Mouse (Mus musculus): ENCODE results near the gene Dcun1d2. TPM values are rescaled to one million over a fixed set of nuclear protein-coding genes. Genes with fewer than 3 reads are reported as not detected.
"Not testable (repeated sequence)": the region's sequence is repeated elsewhere in the genome, so short reads cannot be mapped to it uniquely, and the experiment has no call there.

Gene Dcun1d2
- 16.9 and 19.0 TPM in 2 replicates for polyA plus RNA-seq (2015; fragmentation: Nextera tagmentation; extraction: Ambion mirVana)

- Histone ChIP-seq H3K9me3 (no peaks in the 10 kb centered on the region), H3K36me3 (0 out of 2 replicates have a peak, but pooled peaks cover 3% of the 10 kb centered on the region), H3K4me1 (replicated peaks) (peaks cover 5% of the 10 kb centered on the region), H3K27me3 (replicated peaks) (no peaks in the 10 kb centered on the region), H3K4me3 (replicated peaks) (peak within 1 kb of the TSS; percentile 81), H3K9ac (peak within 1 kb of the TSS; percentile 79), H3K27ac (peak within 1 kb of the TSS; percentile 95), H3K4me2 (replicated peaks) (peak within 1 kb of the TSS; percentile 94)
- ATAC-seq, result peak; percentile 95
- under 1% methylated on average over 79 of the region's 79 CpGs for WGBS
These were observed at the start of gene Dcun1d2, which contains the start of gene Tmco3 for GRCm38 (mm10) chr8:13287692-13288623. Dcun1d2 (minus strand) TSS chr8:13288131. Tmco3 (plus strand) TSS chr8:13288190.

- H3K4me1 ChIP-seq (replicated peaks), result peaks cover 12% of the 10 kb centered on the region
- 59% methylated on average over 3 of the region's 3 CpGs for WGBS
- no peaks in the 10 kb centered on the region for H3K27me3 ChIP-seq (replicated peaks)
- no peaks in the 10 kb centered on the region for H3K9me3 ChIP-seq
- H3K27ac ChIP-seq, result no peak overlapping the region
- no peak overlapping the region for H3K9ac ChIP-seq
- 0 out of 2 replicates have a peak, but pooled peaks have one; percentile 1 for ATAC-seq
- H3K36me3 ChIP-seq, result 0 out of 2 replicates have a peak, but pooled peaks cover 9% of the 10 kb centered on the region
- H3K4me3 ChIP-seq (replicated peaks), result no peak overlapping the region
- H3K4me2 ChIP-seq (replicated peaks), result peak overlapping the region; percentile 79; the same call in 1 of the 2 replicates
These were observed 49.7 kb upstream of the Dcun1d2 start for GRCm38 (mm10) chr8:13337678-13338077.

GRCm38 (mm10) chr8:13337245-13337644, 49.3 kb upstream of the Dcun1d2 start:
- H3K27me3 ChIP-seq (replicated peaks); ATAC-seq; H3K4me3 ChIP-seq (replicated peaks); H3K36me3 ChIP-seq; H3K9me3 ChIP-seq; H3K27ac ChIP-seq; H3K4me2 ChIP-seq (replicated peaks); H3K9ac ChIP-seq: not testable (repeated sequence)
- peaks cover 12% of the 10 kb centered on the region for H3K4me1 ChIP-seq (replicated peaks)
- WGBS, result 65% methylated on average over 6 of the region's 6 CpGs

DNA sequence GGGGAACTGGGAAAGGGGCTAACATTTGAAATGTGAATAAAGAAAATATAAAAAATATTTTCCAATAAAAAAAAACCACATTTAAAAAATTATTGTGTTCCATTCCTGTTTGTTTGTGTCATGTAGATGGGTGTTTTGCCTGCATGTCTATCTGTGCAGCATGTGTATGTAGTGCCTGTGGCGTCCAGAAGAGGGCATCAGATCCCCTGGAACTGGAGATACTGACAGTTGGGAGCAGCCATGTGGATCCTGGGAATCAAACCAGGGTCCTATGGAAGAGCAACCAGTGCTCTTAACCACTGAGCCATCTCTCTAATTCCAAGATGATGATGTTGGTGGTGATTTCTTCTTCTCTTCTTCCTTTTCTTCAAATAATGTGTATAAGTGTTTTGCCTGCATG, 46.7 kb upstream of the Dcun1d2 start:
- 39% methylated on average over 1 of the region's 1 CpGs for WGBS
- Histone ChIP-seq H3K4me2 (replicated peaks) (no peak overlapping the region), H3K4me1 (replicated peaks) (no peaks in the 10 kb centered on the region; the same call in 1 of the 2 replicates), H3K27me3 (replicated peaks) (no peaks in the 10 kb centered on the region), H3K9ac (no peak overlapping the region), H3K27ac (no peak overlapping the region), H3K4me3 (replicated peaks) (no peak overlapping the region), H3K9me3 (no peaks in the 10 kb centered on the region), H3K36me3 (no peaks in the 10 kb centered on the region)
- ATAC-seq, result no peak

GRCm38 (mm10) chr8:13326598-13326997, 38.7 kb upstream of the Dcun1d2 start:
- Histone ChIP-seq H3K9ac (no peak overlapping the region), H3K27ac (peak overlapping the region; percentile 32; the same call in 1 of the 2 replicates), H3K27me3 (replicated peaks) (no peaks in the 10 kb centered on the region), H3K36me3 (no peaks in the 10 kb centered on the region), H3K4me2 (replicated peaks) (no peak overlapping the region), H3K4me3 (replicated peaks) (no peak overlapping the region), H3K4me1 (replicated peaks) (peaks cover 3% of the 10 kb centered on the region; the same call in 1 of the 2 replicates), H3K9me3 (no peaks in the 10 kb centered on the region)
- WGBS, result 27% methylated on average over 5 of the region's 5 CpGs
- peak; percentile 84 for ATAC-seq

- no peak overlapping the region for H3K4me2 ChIP-seq (replicated peaks)
These were observed 28.7 kb upstream of the Dcun1d2 start for GRCm38 (mm10) chr8:13316671-13317070.

GRCm38 (mm10) chr8:13314922-13315321, 27.0 kb upstream of the Dcun1d2 start:
- no peak for ATAC-seq
- Histone ChIP-seq H3K36me3 (0 out of 2 replicates have a peak, but pooled peaks cover 5% of the 10 kb centered on the region), H3K9ac (no peak overlapping the region), H3K9me3 (no peaks in the 10 kb centered on the region), H3K27me3 (replicated peaks) (no peaks in the 10 kb centered on the region), H3K4me3 (replicated peaks) (no peak overlapping the region), H3K4me1 (replicated peaks) (no peaks in the 10 kb centered on the region), H3K4me2 (replicated peaks) (no peak overlapping the region), H3K27ac (no peak overlapping the region)
- WGBS, result 90% methylated on average over 3 of the region's 3 CpGs

More at GRCm38 (mm10) chr8:13316671-13317070, 28.7 kb upstream of the Dcun1d2 start:
- no peak for ATAC-seq
- no peak overlapping the region for H3K27ac ChIP-seq
- no peak overlapping the region for H3K9ac ChIP-seq
- H3K9me3 ChIP-seq, result no peaks in the 10 kb centered on the region
- 0 out of 2 replicates have a peak, but pooled peaks cover 3% of the 10 kb centered on the region for H3K36me3 ChIP-seq
- H3K27me3 ChIP-seq (replicated peaks), result no peaks in the 10 kb centered on the region
- WGBS, result 87% methylated on average over 10 of the region's 10 CpGs
- H3K4me3 ChIP-seq (replicated peaks), result no peak overlapping the region
- no peaks in the 10 kb centered on the region for H3K4me1 ChIP-seq (replicated peaks)

DNA sequence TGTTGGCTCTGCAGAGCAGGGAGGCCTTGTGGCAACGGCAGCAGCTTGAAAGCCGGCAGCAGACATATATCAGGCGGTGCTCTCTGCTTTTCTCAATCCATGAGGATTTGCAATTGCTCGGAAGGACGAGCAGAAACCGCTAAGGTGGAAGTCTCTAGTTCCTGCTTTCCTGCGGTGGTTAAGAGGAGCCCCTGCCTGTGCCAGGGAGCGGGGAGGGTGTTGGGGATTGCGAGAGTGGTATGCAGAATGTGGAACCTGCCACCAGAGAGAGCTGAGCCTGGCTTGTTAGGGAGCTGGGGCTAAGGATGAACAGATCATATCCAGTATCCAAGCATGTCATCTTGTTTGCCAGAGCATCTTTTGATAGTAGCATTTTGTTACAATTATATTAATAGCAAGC, 19.0 kb upstream of the Dcun1d2 start:
- 77% methylated on average over 9 of the region's 9 CpGs for WGBS
- Histone ChIP-seq H3K9ac (no peak overlapping the region), H3K27ac (no peak overlapping the region), H3K4me3 (replicated peaks) (no peak overlapping the region), H3K4me2 (replicated peaks) (no peak overlapping the region), H3K4me1 (replicated peaks) (no peaks in the 10 kb centered on the region), H3K36me3 (0 out of 2 replicates have a peak, but pooled peaks cover 9% of the 10 kb centered on the region), H3K9me3 (no peaks in the 10 kb centered on the region), H3K27me3 (replicated peaks) (no peaks in the 10 kb centered on the region)
- no peak for ATAC-seq

DNA sequence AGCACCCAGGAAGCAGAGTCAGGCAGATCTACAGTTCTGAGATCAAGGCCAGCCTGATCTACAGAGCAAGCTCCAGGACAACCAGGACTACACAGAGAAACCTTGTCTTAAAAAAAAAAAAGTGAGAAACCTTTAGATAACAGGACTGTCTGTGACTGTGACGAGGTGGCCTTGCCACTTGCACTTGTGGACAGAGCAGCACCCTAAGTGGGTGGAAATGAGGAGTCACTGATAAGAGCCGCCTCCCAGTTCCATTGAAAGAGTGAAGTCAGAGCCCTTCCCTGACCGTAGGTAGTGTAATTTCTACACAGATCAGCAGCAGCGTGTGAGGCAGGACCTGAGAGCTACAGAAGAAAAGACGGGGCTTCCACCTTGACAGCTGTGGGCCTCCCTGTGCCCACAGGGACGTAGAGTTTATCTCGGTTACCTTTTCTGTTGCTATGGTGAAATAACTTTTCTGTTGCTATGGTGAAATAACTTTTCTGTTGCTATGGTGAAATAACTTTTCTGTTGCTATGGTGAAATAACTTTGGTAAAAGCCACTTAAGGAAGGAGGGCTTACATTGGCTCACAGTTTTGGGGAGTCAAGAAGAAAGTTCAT, 18.5 kb upstream of the Dcun1d2 start:
- no peak for ATAC-seq
- Histone ChIP-seq H3K4me1 (replicated peaks) (no peaks in the 10 kb centered on the region), H3K27ac (no peak overlapping the region), H3K4me2 (replicated peaks) (no peak overlapping the region), H3K4me3 (replicated peaks) (no peak overlapping the region), H3K9me3 (no peaks in the 10 kb centered on the region), H3K27me3 (replicated peaks) (no peaks in the 10 kb centered on the region), H3K9ac (no peak overlapping the region), H3K36me3 (0 out of 2 replicates have a peak, but pooled peaks cover 9% of the 10 kb centered on the region)
- 72% methylated on average over 7 of the region's 7 CpGs for WGBS

GRCm38 (mm10) chr8:13305884-13306283, 18.0 kb upstream of the Dcun1d2 start:
- Histone ChIP-seq H3K9ac (no peak overlapping the region), H3K4me1 (replicated peaks) (no peaks in the 10 kb centered on the region), H3K4me3 (replicated peaks) (no peak overlapping the region), H3K4me2 (replicated peaks) (no peak overlapping the region), H3K36me3 (0 out of 2 replicates have a peak, but pooled peaks cover 6% of the 10 kb centered on the region), H3K27ac (no peak overlapping the region), H3K27me3 (replicated peaks) (no peaks in the 10 kb centered on the region), H3K9me3 (no peaks in the 10 kb centered on the region)
- WGBS, result 95% methylated on average over 4 of the region's 4 CpGs
- no peak for ATAC-seq

DNA sequence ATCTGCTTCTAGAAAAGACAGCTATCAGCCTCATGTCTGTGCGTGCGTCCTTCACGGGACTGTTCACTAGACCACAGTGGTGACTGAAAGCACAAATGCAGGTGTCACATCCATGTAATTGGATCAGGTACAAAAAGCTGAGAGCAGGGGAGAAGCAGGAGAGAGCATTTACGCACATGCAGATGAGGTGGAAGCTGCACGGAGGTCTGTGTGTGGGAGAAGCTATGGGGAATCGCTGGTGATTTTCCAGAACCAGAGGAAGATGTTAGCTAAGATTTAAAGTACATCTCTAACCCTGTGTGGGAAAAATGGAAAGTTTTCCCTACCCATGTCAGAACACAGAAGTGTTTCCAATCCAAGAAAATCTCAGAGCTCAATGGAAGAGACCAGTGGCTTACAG, 17.5 kb upstream of the Dcun1d2 start:
- H3K36me3 ChIP-seq, result 0 out of 2 replicates have a peak, but pooled peaks cover 6% of the 10 kb centered on the region
- WGBS, result 95% methylated on average over 6 of the region's 6 CpGs
- H3K4me1 ChIP-seq (replicated peaks), result no peaks in the 10 kb centered on the region
- H3K27ac ChIP-seq, result no peak overlapping the region
- ATAC-seq, result no peak
- no peak overlapping the region for H3K4me3 ChIP-seq (replicated peaks)
- H3K27me3 ChIP-seq (replicated peaks), result no peaks in the 10 kb centered on the region
- no peak overlapping the region for H3K4me2 ChIP-seq (replicated peaks)
- no peaks in the 10 kb centered on the region for H3K9me3 ChIP-seq
- no peak overlapping the region for H3K9ac ChIP-seq

GRCm38 (mm10) chr8:13301036-13301435, 13.1 kb upstream of the Dcun1d2 start:
- peaks cover 32% of the 10 kb centered on the region for H3K36me3 ChIP-seq

More at GRCm38 (mm10) chr8:13301036-13301435, 13.1 kb upstream of the Dcun1d2 start:
- ATAC-seq, result no peak
- no peaks in the 10 kb centered on the region for H3K27me3 ChIP-seq (replicated peaks)
- H3K9me3 ChIP-seq, result no peaks in the 10 kb centered on the region
- no peak overlapping the region for H3K9ac ChIP-seq
- 85% methylated on average over 7 of the region's 7 CpGs for WGBS
- H3K4me2 ChIP-seq (replicated peaks), result no peak overlapping the region
- H3K4me3 ChIP-seq (replicated peaks), result no peak overlapping the region
- no peaks in the 10 kb centered on the region for H3K4me1 ChIP-seq (replicated peaks)
- H3K27ac ChIP-seq, result no peak overlapping the region
